Mouse (Mus musculus): ENCODE measurements around the gene Fer.

DNA sequence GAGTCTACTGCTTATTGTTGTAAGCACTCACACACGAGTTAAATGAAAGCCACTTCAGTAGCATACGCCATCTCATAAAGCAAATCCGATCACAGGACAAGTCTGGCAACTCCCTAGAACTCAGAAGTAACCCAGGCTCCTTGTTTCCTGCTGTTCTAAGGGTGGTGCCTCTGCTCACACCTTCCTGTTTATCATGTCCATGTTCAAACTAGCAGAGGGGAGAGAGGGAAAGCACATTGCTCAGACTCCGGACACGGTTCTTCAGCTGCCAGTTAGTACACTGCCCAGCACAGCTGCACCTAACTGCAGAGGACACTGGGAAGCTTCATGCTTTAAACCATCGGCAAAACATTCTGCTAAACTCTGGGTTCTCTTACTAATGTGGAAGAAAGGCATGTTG, 269.3 kb downstream of the Fer start:
- no peak for TF ChIP-seq POLR2A (IDR thresholded peaks at IDR 0.05; ENCODE audit: low read depth, low read length)
- no peak for TF ChIP-seq CTCF (IDR thresholded peaks at IDR 0.05; ENCODE audit: borderline replicate concordance, insufficient read depth, low read length)
